Mouse (Mus musculus) megakaryocyte, embryonic 14.5 days (primary cell): ENCODE results near the gene Psma6. TPM values are rescaled to one million over a fixed set of nuclear protein-coding genes. Genes with fewer than 3 reads are reported as not detected.

Experiments
- H3K27me3 ChIP-seq: replicated peaks from 2 replicates; pipeline ENCODE3; 2012; ENCODE audit warnings: inconsistent platforms
- H3K36me3 ChIP-seq: replicated peaks from 2 replicates; pipeline ENCODE3; 2012; ENCODE audit warnings: low read length, inconsistent platforms, mixed read lengths
- H3K4me1 ChIP-seq: 2 replicates; pipeline ENCODE4 v1.6.1; 2012; ENCODE audit warnings: inconsistent platforms
- H3K4me3 ChIP-seq: replicated peaks from 2 replicates; pipeline ENCODE3; 2012; ENCODE audit warnings: moderate library complexity, mild to moderate bottlenecking, inconsistent platforms
- H3K9me3 ChIP-seq: 2 replicates; pipeline ENCODE4 v1.6.1; 2012; ENCODE audit warnings: inconsistent platforms
- FLI1 ChIP-seq: IDR thresholded peaks from 2 replicates; pipeline ENCODE4 v1.6.1; 2012; ENCODE audit warnings: low read length, inconsistent platforms, mixed read lengths
- GATA1 ChIP-seq: IDR thresholded peaks from 3 replicates; pipeline ENCODE4 v1.6.1; 2012; ENCODE audit warnings: mixed read lengths, low read length, inconsistent platforms, borderline replicate concordance
- polyA plus RNA-seq: library from polyadenylated mRNA; stranded (reverse); fragments of >175 nt; gene quantifications from 2 replicates; pipeline ENCODE4 v1.2.3, GENCODE M21; 2012; ENCODE audit warnings: low replicate concordance; ENCODE audit not compliant: insufficient read depth

Psma6 gene
- polyA plus RNA-seq, 1 experiment: 25.9 TPM

- H3K9me3 ChIP-seq: no peaks in the 10 kb centered on the region
- peak overlapping the region; percentile 47 for H3K4me3 ChIP-seq
- peaks cover 84% of the 10 kb centered on the region for H3K4me1 ChIP-seq
- H3K27me3 ChIP-seq: peaks cover 45% of the 10 kb centered on the region
- H3K36me3 ChIP-seq: no peaks in the 10 kb centered on the region
- no peak for TF ChIP-seq GATA1
- TF ChIP-seq FLI1: no peak
These were observed 83.5 kb downstream of the Psma6 start for GRCm38 (mm10) chr12:55467331-55468180.

Other genes with a start within 250 kb of the Psma6 start
- 15.5 and 29.4 TPM in 2 replicates for gene Srp54b, start 229.1 kb upstream of the Psma6 start, polyA plus RNA-seq
- 2.7 TPM in 1 of 2 replicates, not detected in the other for gene 1700047I17Rik2, start 184.6 kb upstream of the Psma6 start, polyA plus RNA-seq
- gene Srp54c, start 154.1 kb upstream of the Psma6 start, polyA plus RNA-seq: 1.3 and 1.5 TPM in 2 replicates
- gene 1110008L16Rik, start 84.6 kb upstream of the Psma6 start, polyA plus RNA-seq: 0.79 TPM in 1 of 2 replicates, not detected in the other
- 0.39 TPM in 1 of 2 replicates, not detected in the other for gene Ppp2r3c, start 81.2 kb upstream of the Psma6 start, polyA plus RNA-seq
- 59.9 and 92.2 TPM in 2 replicates for gene Nfkbia, start 108.4 kb downstream of the Psma6 start, polyA plus RNA-seq
- gene Aldoart2, start 181.0 kb downstream of the Psma6 start, polyA plus RNA-seq: not detected in 2 replicates
- gene Insm2, start 215.2 kb downstream of the Psma6 start, polyA plus RNA-seq: not detected in 2 replicates